Mouse (Mus musculus) embryonic facial prominence, embryonic 14.5 days (tissue): ENCODE data around the gene Hip1. TPM values are rescaled to one million over a fixed set of nuclear protein-coding genes. Genes with fewer than 3 reads are reported as not detected.
"Not testable (repeated sequence)": the region's sequence is repeated elsewhere in the genome, so short reads cannot be mapped to it uniquely, and the experiment has no call there.

Source experiments
- ATAC-seq: fragments of 200-750 bp; cut with Nextera tagmentation; 2 replicates; pipeline ENCODE4 v1.8.0; 2017; ENCODE audit warnings: low read depth, moderate number of reproducible peaks, moderate TSS enrichment
- DNase-seq: peaks from one replicate; pipeline ENCODE4 v3.0.0-alpha.2; 2015; ENCODE audit warnings: low spot score
- H3K27ac ChIP-seq: fragments of 300-500 bp; sonication (generic); replicated peaks from 2 replicates; pipeline ENCODE4 v1.5.1; 2014; ENCODE audit warnings: low read depth, mild to moderate bottlenecking, low read length, moderate library complexity
- H3K27me3 ChIP-seq: fragments of 300-500 bp; sonication (generic); replicated peaks from 2 replicates; pipeline ENCODE4 v1.6.1; 2014; ENCODE audit warnings: low read length; ENCODE audit not compliant: control insufficient read depth, insufficient read depth
- H3K36me3 ChIP-seq: fragments of 300-500 bp; sonication (generic); 2 replicates; pipeline ENCODE4 v1.6.1; 2014; ENCODE audit warnings: low read length, mixed read lengths; ENCODE audit not compliant: control insufficient read depth, insufficient read depth
- H3K4me1 ChIP-seq: fragments of 300-500 bp; sonication (generic); 2 replicates; pipeline ENCODE4 v1.6.1; 2014; ENCODE audit warnings: antibody characterized with exemption, low read length; ENCODE audit not compliant: control insufficient read depth, insufficient read depth
- H3K4me2 ChIP-seq: fragments of 300-500 bp; sonication (generic); 2 replicates; pipeline ENCODE4 v1.6.1; 2014; ENCODE audit warnings: low read depth, mild to moderate bottlenecking, low read length, moderate library complexity, mixed read lengths
- H3K4me3 ChIP-seq: fragments of 300-500 bp; sonication (generic); 2 replicates; pipeline ENCODE4 v1.5.1; 2014; ENCODE audit warnings: low read depth, mild to moderate bottlenecking, low read length
- H3K9ac ChIP-seq: fragments of 300-500 bp; sonication (generic); 2 replicates; pipeline ENCODE4 v1.6.1; 2014; ENCODE audit warnings: low read depth, mild to moderate bottlenecking, low read length, moderate library complexity, mixed read lengths
- H3K9me3 ChIP-seq: fragments of 300-500 bp; sonication (generic); 2 replicates; pipeline ENCODE4 v1.6.1; 2016; ENCODE audit warnings: low read length; ENCODE audit not compliant: control insufficient read depth
- WGBS: fragments of 180-500 bp; shearing (Covaris S2); extraction: QIAGEN DNeasy Blood & Tissue Kit; methylation state at CpG from one replicate; pipeline ENCODE4 v1.1.7; 2014; 5-methylcytosine and 5-hydroxymethylcytosine counted together
- polyA plus RNA-seq: library from polyadenylated mRNA; unstranded; fragments of >200 nt; fragmentation: Nextera tagmentation; extraction: Ambion mirVana; gene quantifications from 2 replicates; pipeline ENCODE4 v1.2.1, GENCODE M21; 2014

Gene Hip1
- polyA plus RNA-seq, 1 experiment from 2014 or later = 45.6 TPM

DNA sequence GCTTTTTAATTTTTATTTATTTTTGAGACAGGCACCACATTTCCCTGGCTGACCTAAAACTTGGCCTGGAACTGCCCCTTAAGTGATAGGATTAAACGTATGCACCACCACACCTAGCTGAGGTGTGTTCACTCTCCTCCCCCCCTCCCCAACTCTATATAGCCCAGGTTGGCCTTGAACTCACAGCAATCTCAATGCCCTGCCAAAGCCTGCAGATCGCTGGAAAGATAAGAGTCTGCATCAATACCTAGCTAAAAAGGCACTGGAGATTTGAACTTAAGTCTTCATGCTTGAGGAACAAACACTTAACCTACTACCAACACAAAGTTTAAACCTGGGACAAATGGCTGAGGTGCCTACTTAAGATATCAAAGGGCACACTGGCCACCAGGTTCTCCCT lies 52.8 kb downstream of the Hip1 start:
- no peak overlapping the region for H3K4me2 ChIP-seq
- no peaks in the 10 kb centered on the region for H3K36me3 ChIP-seq
- WGBS = 83% methylated on average over 2 of the region's 2 CpGs

GRCm38 (mm10) chr5:135489695-135490294 lies 55.1 kb downstream of the Hip1 start:
- Histone ChIP-seq H3K27ac (peak overlapping the region; percentile 85), H3K4me2 (peak overlapping the region; percentile 85), H3K4me1 (peaks cover 8% of the 10 kb centered on the region; the same call in 1 of the 2 replicates), H3K9me3 (no peaks in the 10 kb centered on the region), H3K36me3 (no peaks in the 10 kb centered on the region), H3K27me3 (no peaks in the 10 kb centered on the region), H3K9ac (peak overlapping the region; percentile 74), H3K4me3 (peak overlapping the region; percentile 72)
- DNase-seq = peak; percentile 60
- ATAC-seq = peak; percentile 4; the same call in 1 of the 2 replicates
- WGBS = 4% methylated on average over 12 of the region's 14 CpGs

More for the DNA sequence above, 52.8 kb downstream of the Hip1 start:
- ATAC-seq = no peak
- Histone ChIP-seq H3K9ac (no peak overlapping the region), H3K4me1 (peaks cover 8% of the 10 kb centered on the region; the same call in 1 of the 2 replicates), H3K27ac (no peak overlapping the region), H3K27me3 (no peaks in the 10 kb centered on the region), H3K9me3 (no peaks in the 10 kb centered on the region), H3K4me3 (no peak overlapping the region)
- no peak for DNase-seq

DNA sequence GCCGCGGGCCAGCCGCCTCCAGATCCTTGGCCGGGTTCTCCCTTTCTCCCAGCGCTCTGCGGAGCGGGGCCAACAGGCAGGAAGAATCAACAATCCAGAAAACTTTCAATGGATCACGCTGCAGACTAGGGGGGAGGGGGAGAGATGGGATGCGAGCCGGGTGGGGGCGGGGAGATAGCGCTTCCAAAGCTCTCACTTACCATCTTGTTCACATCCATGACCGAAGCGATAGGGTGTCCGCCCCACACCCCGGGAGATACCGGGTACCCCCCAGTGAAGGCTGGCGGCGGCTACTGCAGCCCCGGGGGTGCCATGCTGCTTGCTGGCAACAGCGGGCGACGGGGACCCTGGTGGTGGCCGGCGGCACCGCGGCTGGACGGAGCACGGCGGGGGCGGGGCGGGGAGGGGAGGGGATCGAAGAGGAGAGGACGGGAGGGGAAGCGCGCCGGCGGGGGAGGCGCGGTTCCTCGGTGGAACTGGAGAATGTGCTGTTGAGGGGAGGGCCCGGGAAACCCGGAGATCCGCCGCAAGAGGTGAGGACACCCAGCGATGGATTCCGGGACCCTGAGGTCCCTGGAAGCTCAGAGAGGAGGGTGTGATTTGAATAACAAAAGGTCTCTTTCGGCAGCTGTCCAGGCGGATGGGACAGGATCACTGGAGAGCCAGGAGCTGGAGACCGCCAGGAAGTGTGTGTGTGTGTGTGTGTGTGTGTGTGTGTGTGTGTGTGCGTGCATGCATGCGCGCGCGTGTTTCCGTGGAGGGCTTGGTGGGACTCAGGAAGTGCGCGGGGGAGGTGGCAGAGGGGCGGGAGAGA lies 55.8 kb downstream of the Hip1 start:
- peak overlapping the region; percentile 85 for H3K4me2 ChIP-seq
- peak; percentile 82 for ATAC-seq

DNA sequence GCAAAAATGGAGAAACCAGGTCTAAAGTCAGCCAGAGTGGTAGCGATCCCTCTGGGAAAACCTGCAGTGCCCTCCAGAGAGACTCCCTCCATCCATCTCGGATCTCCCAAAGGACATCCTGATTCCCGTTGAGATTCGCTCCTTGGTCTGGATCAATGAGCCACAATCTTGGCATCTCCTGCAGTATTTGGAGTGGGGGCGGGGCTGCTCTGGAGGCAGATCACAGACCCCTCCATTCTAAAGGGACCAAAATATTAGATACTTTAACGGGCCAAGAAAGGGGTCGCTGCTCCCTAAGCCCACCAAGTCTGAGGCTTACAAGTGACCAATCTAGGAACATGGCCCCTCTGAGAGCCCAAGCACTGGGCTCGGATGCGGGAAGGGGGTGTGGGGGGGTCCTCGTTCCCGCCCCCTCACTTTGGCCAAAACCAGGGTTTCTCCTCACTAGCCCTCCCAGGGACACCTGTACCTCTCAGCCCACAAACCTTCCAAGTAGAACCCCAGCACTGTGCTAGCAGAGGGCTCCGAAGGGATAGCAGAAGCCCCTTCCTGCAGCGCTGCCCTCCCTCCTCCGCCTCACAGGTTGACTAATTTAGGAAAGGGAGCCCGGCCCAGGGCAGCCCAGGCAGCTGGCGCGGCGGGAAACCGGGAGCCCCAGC lies 56.6 kb downstream of the Hip1 start:
- Histone ChIP-seq H3K27me3 (no peaks in the 10 kb centered on the region), H3K36me3 (no peaks in the 10 kb centered on the region), H3K4me1 (peaks cover 8% of the 10 kb centered on the region; the same call in 1 of the 2 replicates), H3K9me3 (no peaks in the 10 kb centered on the region), H3K4me3 (peak overlapping the region; percentile 72), H3K9ac (peak overlapping the region; percentile 74), H3K27ac (peak overlapping the region; percentile 85), H3K4me2 (peak overlapping the region; percentile 85)
- no peak; the same call in 1 of the 2 replicates for ATAC-seq
- 2% methylated on average over 14 of the region's 19 CpGs for WGBS
- DNase-seq = no peak

More for the DNA sequence above, 55.8 kb downstream of the Hip1 start:
- WGBS = under 1% methylated on average over 26 of the region's 59 CpGs
- Histone ChIP-seq H3K4me1 (peaks cover 8% of the 10 kb centered on the region; the same call in 1 of the 2 replicates), H3K9ac (peak overlapping the region; percentile 74), H3K27me3 (no peaks in the 10 kb centered on the region), H3K4me3 (peak overlapping the region; percentile 72), H3K9me3 (no peaks in the 10 kb centered on the region), H3K36me3 (no peaks in the 10 kb centered on the region), H3K27ac (peak overlapping the region; percentile 85)
- peak; percentile 87 for DNase-seq

DNA sequence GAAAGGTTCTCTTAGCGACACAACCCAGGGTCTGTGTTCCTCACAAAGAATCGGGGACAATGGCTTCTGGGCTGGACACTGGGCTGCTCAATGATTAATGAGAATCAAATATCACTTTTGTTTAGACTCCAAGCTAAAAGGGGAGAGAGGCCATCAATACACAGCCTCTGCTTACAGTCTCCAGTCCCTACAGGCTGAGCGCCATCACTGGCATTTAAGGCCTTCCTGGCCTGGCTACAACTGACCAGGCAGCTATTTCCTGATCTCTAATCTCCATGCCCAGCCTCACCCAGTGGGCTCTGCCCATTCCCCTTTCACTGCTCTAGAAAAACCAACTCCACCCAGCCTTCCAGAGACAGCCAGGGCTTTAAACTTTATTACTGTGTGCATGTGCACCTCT lies 59.6 kb downstream of the Hip1 start:
- H3K4me2 ChIP-seq = no peak overlapping the region
- no peak overlapping the region for H3K9ac ChIP-seq
- no peaks in the 10 kb centered on the region for H3K9me3 ChIP-seq
- DNase-seq = no peak
- WGBS = 66% methylated on average over 3 of the region's 3 CpGs
- ATAC-seq = no peak
- peaks cover 8% of the 10 kb centered on the region; the same call in 1 of the 2 replicates for H3K4me1 ChIP-seq
- no peaks in the 10 kb centered on the region for H3K27me3 ChIP-seq
- peaks cover 4% of the 10 kb centered on the region; the same call in 1 of the 2 replicates for H3K36me3 ChIP-seq
- H3K4me3 ChIP-seq = no peak overlapping the region
- H3K27ac ChIP-seq = no peak overlapping the region

GRCm38 (mm10) chr5:135483865-135484264 lies 61.1 kb downstream of the Hip1 start:
- H3K27me3 ChIP-seq, ATAC-seq: not testable (repeated sequence)

DNA sequence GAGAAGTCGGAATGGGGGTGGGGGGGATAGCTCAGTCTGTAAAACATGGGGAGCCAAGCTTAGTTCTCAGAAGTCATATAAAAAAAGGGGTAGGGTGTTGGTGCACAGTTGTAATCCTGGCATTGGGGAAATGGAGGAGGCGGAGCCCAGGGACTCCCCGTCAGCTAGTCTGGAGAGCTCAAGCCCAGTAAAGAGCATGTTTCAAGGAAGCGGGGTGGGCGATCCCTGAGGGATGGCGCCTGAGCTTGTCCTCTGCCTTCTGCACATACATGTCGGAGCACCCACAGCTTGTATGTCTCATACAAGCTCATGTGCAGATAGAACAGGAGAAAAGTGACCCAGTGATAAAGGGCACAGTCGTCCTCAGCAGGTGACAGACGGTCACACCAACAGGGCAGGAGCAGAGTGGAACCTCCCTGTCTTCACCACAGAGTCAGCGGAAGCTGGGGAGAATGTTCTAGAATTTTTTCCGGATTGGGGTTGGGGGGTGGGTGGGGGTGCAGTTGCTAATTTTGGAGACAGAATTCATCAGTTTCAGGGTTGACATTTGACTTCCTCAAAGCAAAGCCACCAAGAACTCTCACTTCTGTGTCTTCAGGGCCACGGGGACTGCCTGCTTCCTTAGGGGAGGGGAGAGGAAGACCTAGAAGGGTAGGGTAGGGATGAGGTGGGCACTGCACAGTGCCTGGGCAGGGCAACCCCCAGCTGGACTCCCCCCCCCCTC lies 65.9 kb downstream of the Hip1 start:
- Histone ChIP-seq H3K4me2 (no peak overlapping the region), H3K27ac (no peak overlapping the region), H3K4me1 (no peaks in the 10 kb centered on the region), H3K36me3 (peaks cover 4% of the 10 kb centered on the region; the same call in 1 of the 2 replicates), H3K4me3 (no peak overlapping the region), H3K9me3 (no peaks in the 10 kb centered on the region), H3K9ac (no peak overlapping the region), H3K27me3 (no peaks in the 10 kb centered on the region)
- DNase-seq = no peak
- no peak for ATAC-seq
- WGBS = 87% methylated on average over 11 of the region's 12 CpGs

More at GRCm38 (mm10) chr5:135483865-135484264, 61.1 kb downstream of the Hip1 start:
- H3K27ac ChIP-seq, H3K4me2 ChIP-seq, DNase-seq, H3K9me3 ChIP-seq, H3K4me3 ChIP-seq, H3K4me1 ChIP-seq, H3K36me3 ChIP-seq, H3K9ac ChIP-seq: not testable (repeated sequence)
- WGBS = 97% methylated on average over 5 of the region's 6 CpGs

- no peak overlapping the region for H3K4me3 ChIP-seq
- WGBS = 88% methylated on average over 5 of the region's 5 CpGs
- 0 out of 2 replicates have a peak, but pooled peaks cover 4% of the 10 kb centered on the region for H3K36me3 ChIP-seq
- H3K9ac ChIP-seq = no peak overlapping the region
- ATAC-seq = no peak
- H3K27me3 ChIP-seq = no peaks in the 10 kb centered on the region
- H3K4me2 ChIP-seq = no peak overlapping the region
- no peaks in the 10 kb centered on the region for H3K4me1 ChIP-seq
- no peak overlapping the region for H3K27ac ChIP-seq
- DNase-seq = no peak
- no peaks in the 10 kb centered on the region for H3K9me3 ChIP-seq
These were observed 68.7 kb downstream of the Hip1 start for GRCm38 (mm10) chr5:135476199-135476598.
